Mouse (Mus musculus): ENCODE measurements at regions not wholly inside any gene's neighbourhood (a gene's known extent, or its start where the extent isn't known, plus 50 kb on each side); places are given as distances from the start of the nearest gene placed in this dataset.
A peak's percentile ranks its signal among the peaks of the same experiment; 100 is the strongest.

DNA sequence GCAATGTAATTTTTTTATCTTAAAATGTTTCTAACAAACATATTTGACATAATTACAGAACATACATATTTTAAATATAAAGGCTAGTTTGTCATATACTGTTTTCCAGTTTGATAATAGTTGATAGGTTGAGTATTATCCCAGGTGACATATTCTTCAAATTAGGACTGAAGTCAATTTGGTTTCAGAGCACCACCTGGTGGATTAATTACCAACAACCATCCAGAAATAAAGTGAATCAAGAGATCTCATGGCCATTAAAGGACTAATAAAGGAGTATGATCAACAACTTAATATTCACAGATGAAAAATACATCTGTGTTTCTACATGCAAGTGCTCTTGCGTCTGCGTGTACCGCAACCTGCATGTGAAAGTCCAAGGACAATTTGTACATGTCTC is 50.3 kb upstream of the Nmu start:
- DNase-seq = peak; percentile 21 to 56

DNA sequence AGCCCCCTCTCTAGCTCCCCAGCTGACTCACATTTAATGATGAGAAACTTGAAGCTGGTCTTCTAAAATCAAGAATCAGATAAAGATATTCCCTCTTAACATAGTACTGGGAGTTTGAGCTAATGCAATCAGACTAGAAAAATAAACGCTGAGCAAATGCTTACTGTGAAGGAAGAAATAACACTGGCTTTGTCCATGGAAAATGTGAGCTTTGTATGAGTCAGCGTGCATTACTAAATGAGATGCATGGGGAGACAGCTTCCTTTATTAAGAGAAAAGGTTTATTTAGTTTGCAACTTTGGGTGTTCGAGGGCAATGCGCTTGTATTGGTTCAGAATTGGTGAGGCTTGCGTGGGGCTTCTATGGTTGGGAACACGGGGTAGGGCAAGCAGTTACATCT is 52.7 kb upstream of the Nmu start:
- no peak for DNase-seq

DNA sequence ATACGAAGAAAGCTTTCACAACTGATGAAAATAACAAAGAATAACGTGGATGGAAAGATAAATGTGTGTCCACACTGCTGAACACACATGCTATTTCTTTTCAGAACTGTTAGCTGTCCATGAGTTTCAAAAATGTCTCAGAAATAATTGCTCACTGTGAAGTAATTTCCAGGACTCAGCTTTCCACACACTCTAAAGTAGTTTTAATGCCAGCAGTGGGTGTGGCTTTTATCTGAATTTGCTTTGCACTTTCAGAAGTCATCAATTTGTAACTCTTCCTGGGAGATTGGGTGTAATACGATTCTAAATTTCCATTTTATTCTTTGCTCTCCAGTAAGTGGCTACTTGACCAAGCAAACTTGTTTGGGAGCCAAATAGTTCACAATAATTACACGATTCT is 53.5 kb upstream of the Nmu start:
- DNase-seq = no peak

DNA sequence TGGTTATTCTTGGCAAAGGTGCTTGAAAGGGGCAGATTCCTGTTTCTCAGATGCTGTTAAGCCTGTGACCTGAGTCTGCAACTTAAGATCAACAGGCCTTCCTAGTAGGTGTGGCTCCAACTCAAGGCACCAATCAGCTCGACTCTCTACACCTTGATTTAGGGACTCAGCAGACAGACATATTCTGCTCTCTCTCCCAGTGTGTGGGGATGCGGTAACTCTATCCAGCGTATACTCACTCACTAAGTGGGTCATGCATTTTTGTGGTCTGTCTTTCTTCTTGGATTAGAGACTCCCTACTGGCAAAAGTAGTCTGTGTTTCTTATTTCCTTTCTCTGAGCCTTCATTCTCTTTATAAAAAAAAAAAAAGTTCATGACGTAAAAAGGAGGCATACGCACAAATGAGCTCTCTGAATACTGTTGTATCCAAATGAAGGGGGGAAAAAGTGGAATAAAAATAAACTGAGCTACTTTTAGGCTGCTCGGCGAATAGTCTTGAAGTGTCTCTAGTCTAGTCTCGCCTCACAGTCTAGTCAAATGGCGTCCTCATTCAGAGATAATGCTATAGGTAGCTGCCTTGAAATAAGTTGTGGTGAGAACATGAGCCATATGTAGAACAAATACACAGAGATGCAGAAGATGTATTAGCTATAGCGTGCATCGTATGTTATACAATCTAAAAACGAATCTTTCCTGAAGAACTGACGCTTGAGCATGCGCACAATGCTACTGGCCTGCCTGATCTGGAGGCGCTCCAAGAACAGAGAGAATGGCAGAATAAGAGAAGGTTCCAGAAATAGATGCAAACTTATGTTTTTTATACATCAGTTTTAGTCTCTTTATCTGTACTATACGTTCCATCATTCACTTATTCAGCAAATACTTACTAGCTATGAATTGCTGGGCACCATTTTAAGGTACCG is 55.6 kb upstream of the Nmu start:
- DNase-seq = no peak

DNA sequence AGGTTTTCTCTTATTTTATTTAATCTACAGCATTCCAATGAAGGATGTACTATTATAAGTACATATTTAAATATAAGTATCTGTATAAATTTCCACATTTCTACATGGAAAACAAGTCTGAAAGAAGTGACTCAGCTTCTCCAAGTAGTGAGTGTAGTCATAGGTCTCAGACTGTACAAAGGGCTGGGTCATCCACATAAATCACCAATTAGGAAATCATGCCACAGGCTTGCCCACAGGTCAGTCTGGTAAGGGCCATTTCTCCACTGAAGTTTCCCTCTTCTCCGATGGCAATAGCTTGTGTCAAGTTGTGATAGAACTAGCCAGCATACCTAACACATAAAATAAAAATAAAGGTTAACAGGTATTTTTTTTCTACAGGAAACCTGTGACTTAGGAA is 56.3 kb upstream of the Nmu start:
- no peak for DNase-seq

DNA sequence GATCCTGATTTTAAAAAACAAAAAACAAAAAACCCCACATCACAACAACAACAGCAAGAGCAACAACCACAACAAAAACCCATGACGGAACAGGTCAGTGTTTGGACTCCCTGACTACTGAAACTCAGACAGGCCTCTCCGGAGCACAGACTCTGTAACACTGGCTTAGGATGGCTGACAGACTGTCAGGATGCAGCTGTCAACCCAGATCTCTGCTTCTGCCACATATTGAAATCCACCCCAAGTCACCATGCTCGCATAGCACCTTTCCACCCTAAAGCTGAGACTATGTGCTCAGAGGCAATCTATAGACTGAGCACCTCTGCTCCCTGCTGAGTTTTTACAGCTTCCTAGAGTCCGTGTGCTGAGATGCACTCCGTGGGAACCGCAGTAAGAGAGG is 57.0 kb upstream of the Nmu start:
- no peak for DNase-seq

DNA sequence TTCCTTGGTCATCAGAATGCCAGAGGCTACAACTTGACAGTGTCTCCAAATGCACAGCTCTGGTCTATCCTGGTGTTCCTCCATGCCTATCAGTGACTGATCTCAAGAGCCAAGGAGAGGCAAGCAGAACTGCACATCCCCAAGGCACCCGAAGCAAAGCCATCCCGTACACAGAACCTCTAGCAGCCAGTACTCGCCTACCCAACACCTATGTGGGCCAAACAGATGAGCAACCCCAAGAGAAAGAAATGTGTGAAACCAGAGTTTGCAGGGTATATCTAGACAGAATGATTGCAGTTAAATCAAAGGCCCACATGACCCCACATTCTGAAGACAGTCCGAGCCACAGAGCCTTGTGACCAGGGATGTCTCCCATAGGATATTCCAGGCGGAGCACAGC is 60.0 kb upstream of the Nmu start:
- no peak for DNase-seq

DNA sequence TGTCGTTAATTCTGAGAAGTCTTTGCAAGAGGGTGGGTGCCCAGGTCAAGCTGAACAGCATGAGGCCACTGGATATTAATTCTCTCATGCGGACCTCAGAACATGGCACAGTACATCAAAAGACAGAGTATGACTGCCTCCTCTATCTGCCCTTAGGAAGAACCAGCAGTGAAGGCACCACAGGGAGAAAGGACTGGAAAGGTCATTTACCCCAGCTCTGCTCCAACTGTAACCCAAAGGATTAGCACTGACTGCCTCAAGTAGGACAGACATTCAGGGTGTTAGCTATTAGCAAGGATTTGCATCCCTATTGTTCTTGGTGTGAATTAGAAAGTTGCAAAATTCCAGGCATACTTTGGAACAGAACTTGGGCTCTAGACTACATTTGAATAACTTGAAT is 58.2 kb upstream of the Gm7271 start:
- no peak for DNase-seq

DNA sequence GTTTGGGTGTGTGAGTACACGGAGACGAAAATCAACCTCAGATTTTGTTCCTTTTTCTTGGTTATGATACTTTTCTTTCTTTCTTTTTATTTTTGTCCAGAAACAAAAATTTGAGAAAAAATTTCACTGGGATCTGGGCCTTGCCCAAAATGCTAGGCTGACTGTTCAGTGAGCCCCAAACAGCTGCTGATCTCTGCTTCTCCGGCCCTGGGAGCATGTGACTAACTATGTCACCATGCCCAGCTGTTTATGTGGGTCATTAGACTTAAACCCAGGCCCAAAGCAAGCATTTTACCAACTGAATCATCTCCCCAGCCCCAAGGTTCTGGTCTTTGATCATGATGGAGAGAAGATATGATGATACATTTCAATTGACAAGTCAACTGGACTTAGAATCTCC is 56.3 kb upstream of the Gm7271 start:
- DNase-seq = no peak

DNA sequence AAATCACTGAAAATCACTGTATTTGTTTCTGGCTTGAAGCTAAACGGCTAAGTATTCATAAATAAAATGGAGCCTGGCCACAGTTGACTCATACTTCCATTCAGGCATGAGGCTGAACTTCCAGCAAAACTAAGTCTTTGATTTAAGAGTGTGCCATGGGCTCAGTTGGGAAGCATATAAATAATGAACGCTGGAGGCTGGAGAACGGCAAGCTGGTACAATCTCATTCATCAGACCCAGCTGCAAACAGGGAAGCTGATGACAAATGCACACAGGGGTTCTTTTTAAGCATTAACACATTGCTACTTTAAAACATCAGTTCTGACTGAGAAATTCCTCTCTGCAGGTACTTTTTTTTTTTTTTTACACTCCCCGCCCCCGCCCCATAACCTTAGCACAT is 54.4 kb upstream of the Gm7271 start:
- DNase-seq = no peak

DNA sequence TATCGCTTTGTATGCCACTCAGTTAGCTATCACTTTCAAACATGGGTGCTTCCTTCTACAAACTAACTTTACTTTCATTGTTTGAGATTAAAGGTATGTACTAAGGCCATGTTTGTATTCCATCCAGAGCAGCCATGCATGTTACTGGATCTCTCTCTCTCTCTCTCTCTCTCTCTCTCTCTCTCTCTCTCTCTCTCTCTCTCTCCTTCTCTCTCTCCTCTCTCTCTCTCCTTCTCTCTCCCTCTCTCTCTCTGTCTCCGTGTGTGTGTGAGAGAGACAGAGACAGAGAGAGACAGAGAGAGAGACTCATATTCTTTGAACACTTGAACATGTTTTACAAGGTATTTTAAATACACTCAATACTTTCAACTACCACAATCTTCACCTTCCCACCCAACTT is 50.2 kb upstream of the Gm7271 start:
- DNase-seq = no peak

All from cerebellum, postnatal 10 days (tissue).